Mouse (Mus musculus) embryonic facial prominence, embryonic 14.5 days (tissue): ENCODE measurements around the gene Samd4. TPM values are rescaled to one million over a fixed set of nuclear protein-coding genes. Genes with fewer than 3 reads are reported as not detected.

ENCODE experiments used
- ATAC-seq: fragments of 200-750 bp; cut with Nextera tagmentation; 2 replicates; pipeline ENCODE4 v1.8.0; 2017; ENCODE audit warnings: low read depth, moderate number of reproducible peaks, moderate TSS enrichment
- DNase-seq: peaks from one replicate; pipeline ENCODE4 v3.0.0-alpha.2; 2015; ENCODE audit warnings: low spot score
- H3K27ac ChIP-seq: fragments of 300-500 bp; sonication (generic); replicated peaks from 2 replicates; pipeline ENCODE4 v1.5.1; 2014; ENCODE audit warnings: low read depth, mild to moderate bottlenecking, low read length, moderate library complexity
- H3K27me3 ChIP-seq: fragments of 300-500 bp; sonication (generic); replicated peaks from 2 replicates; pipeline ENCODE4 v1.6.1; 2014; ENCODE audit warnings: low read length; ENCODE audit not compliant: control insufficient read depth, insufficient read depth
- H3K36me3 ChIP-seq: fragments of 300-500 bp; sonication (generic); 2 replicates; pipeline ENCODE4 v1.6.1; 2014; ENCODE audit warnings: low read length, mixed read lengths; ENCODE audit not compliant: control insufficient read depth, insufficient read depth
- H3K4me1 ChIP-seq: fragments of 300-500 bp; sonication (generic); 2 replicates; pipeline ENCODE4 v1.6.1; 2014; ENCODE audit warnings: antibody characterized with exemption, low read length; ENCODE audit not compliant: control insufficient read depth, insufficient read depth
- H3K4me2 ChIP-seq: fragments of 300-500 bp; sonication (generic); 2 replicates; pipeline ENCODE4 v1.6.1; 2014; ENCODE audit warnings: low read depth, mild to moderate bottlenecking, low read length, moderate library complexity, mixed read lengths
- H3K4me3 ChIP-seq: fragments of 300-500 bp; sonication (generic); 2 replicates; pipeline ENCODE4 v1.5.1; 2014; ENCODE audit warnings: low read depth, mild to moderate bottlenecking, low read length
- H3K9ac ChIP-seq: fragments of 300-500 bp; sonication (generic); 2 replicates; pipeline ENCODE4 v1.6.1; 2014; ENCODE audit warnings: low read depth, mild to moderate bottlenecking, low read length, moderate library complexity, mixed read lengths
- H3K9me3 ChIP-seq: fragments of 300-500 bp; sonication (generic); 2 replicates; pipeline ENCODE4 v1.6.1; 2016; ENCODE audit warnings: low read length; ENCODE audit not compliant: control insufficient read depth
- WGBS: fragments of 180-500 bp; shearing (Covaris S2); extraction: QIAGEN DNeasy Blood & Tissue Kit; methylation state at CpG from one replicate; pipeline ENCODE4 v1.1.7; 2014; 5-methylcytosine and 5-hydroxymethylcytosine counted together
- polyA plus RNA-seq: library from polyadenylated mRNA; unstranded; fragments of >200 nt; fragmentation: Nextera tagmentation; extraction: Ambion mirVana; gene quantifications from 2 replicates; pipeline ENCODE4 v1.2.1, GENCODE M21; 2014

Gene Samd4
- polyA plus RNA-seq, 1 experiment from 2014 or later, result 9.6 TPM

DNA sequence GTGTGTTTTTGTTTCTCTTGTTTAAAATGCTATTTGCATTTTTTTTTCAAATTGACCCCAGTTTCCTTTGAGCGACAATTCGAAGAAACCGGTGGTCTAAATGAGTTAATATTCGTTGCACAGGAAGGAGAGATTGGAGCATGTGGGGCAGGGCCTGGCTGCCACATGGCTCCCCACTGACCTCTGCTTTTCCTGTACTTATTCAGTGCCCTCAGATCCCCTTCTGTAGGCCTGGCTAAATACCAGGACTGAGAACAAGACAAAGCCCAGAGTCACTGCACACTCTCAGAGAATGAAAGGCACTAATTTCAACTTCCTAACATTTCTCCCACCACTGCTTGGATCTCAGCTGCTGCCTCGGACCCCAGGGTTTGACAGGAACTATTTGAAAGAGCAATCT lies 182.4 kb downstream of the Samd4 start:
- Histone ChIP-seq H3K27me3 (no peaks in the 10 kb centered on the region), H3K27ac (no peak overlapping the region), H3K4me2 (no peak overlapping the region), H3K9ac (no peak overlapping the region), H3K4me3 (no peak overlapping the region), H3K4me1 (no peaks in the 10 kb centered on the region), H3K36me3 (peaks cover 18% of the 10 kb centered on the region; the same call in 1 of the 2 replicates), H3K9me3 (no peaks in the 10 kb centered on the region)
- ATAC-seq (no peak), DNase-seq (peak; percentile 22)
- WGBS, result 40% methylated on average over 5 of the region's 5 CpGs

DNA sequence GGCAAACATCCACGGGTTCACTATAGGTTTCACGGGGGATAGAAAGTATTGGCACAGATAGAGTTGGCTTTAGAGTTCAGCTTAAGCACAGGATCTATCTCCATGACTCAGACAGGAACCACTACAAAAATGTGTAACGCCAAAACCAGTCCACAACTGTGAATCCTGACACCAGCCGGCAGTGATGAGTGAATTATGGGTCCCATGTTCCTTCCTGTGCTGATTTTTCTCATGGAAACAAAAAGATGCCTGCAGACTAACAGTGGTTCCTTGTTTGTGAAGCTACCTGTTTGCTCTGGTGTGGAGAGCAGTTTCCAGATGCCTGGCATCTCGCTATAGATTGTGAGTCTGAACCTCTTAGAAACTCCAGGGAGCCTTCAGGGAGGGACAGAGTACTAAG lies 184.2 kb downstream of the Samd4 start:
- WGBS, result 79% methylated on average over 5 of the region's 5 CpGs
- no peak for ATAC-seq
- Histone ChIP-seq H3K4me3 (no peak overlapping the region), H3K9me3 (no peaks in the 10 kb centered on the region), H3K27ac (no peak overlapping the region), H3K9ac (no peak overlapping the region), H3K27me3 (no peaks in the 10 kb centered on the region), H3K4me2 (no peak overlapping the region), H3K36me3 (peaks cover 18% of the 10 kb centered on the region; the same call in 1 of the 2 replicates), H3K4me1 (no peaks in the 10 kb centered on the region)
- no peak for DNase-seq

DNA sequence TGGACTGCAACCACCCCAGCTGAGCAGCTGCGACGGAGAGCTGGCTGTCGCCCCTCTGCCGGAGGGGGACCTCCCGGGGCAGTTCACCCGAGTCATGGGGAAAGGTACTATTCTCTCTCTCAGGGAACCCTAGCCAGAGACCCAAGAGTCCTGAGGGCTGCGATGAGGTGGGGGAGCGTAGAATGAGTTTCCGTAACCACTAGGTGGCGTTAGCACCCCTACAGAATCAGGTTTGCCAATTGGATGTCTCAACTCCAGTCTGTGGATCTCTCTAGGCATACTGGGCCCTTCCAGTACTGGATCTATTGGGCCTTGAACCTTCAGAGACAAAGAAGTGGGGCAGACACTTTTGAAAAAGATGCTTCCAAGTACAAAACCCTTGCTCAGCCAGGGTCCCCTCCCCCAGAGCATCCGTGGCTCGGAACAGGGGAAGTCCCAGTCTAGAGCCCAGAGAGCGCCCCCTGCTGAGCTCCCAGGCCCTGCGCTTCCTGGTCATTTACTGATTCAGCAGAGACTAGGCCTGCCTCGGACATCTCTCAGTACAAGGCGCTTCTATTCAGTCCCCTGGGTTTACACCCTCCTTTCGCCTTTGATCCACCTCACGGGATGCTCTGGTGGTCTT lies 191.5 kb downstream of the Samd4 start:
- DNase-seq, result no peak
- no peaks in the 10 kb centered on the region for H3K27me3 ChIP-seq
- ATAC-seq, result no peak
- no peak overlapping the region for H3K4me3 ChIP-seq
- no peaks in the 10 kb centered on the region for H3K9me3 ChIP-seq
- no peak overlapping the region for H3K9ac ChIP-seq
- no peak overlapping the region for H3K27ac ChIP-seq
- H3K4me1 ChIP-seq, result no peaks in the 10 kb centered on the region
- H3K36me3 ChIP-seq, result peaks cover 17% of the 10 kb centered on the region
- H3K4me2 ChIP-seq, result no peak overlapping the region
- WGBS, result 65% methylated on average over 18 of the region's 18 CpGs

DNA sequence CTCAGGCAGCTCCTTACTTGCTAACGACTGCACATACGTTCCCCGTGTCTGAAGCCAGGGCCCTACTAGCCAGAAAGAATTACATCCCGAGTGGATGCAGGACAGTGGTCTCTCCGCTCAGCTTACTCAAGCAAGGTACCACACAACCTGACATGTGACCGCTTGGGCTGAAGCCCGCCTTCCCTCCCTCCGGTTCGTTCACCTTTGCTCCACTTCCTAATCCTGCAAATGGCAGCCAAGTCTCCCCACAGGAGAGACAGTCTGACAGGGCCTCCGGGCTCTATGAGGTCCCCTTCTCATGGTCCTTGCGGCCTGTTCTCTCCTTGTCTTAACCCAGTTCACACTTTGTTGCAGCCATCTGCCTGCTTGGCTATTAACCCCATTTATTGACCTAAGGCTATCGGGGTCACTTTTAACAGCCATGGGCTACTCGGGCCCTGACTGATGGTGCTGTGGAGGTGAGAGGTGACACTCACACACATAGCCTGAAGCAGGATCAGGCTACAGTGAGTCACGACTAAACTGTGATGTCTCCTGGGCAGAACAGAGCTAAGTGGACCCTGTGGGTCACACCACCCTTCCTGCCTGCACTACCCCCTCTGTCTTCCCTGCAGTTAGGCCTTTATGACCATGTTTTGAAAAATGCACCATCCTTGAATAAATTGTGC lies 192.5 kb downstream of the Samd4 start:
- H3K9ac ChIP-seq, result no peak overlapping the region
- no peak overlapping the region for H3K4me3 ChIP-seq
- 77% methylated on average over 14 of the region's 14 CpGs for WGBS
- H3K4me1 ChIP-seq, result no peaks in the 10 kb centered on the region
- peaks cover 11% of the 10 kb centered on the region for H3K36me3 ChIP-seq
- H3K4me2 ChIP-seq, result no peak overlapping the region
- H3K9me3 ChIP-seq, result no peaks in the 10 kb centered on the region
- H3K27ac ChIP-seq, result no peak overlapping the region
- no peak for ATAC-seq
- DNase-seq, result no peak
- H3K27me3 ChIP-seq, result no peaks in the 10 kb centered on the region

DNA sequence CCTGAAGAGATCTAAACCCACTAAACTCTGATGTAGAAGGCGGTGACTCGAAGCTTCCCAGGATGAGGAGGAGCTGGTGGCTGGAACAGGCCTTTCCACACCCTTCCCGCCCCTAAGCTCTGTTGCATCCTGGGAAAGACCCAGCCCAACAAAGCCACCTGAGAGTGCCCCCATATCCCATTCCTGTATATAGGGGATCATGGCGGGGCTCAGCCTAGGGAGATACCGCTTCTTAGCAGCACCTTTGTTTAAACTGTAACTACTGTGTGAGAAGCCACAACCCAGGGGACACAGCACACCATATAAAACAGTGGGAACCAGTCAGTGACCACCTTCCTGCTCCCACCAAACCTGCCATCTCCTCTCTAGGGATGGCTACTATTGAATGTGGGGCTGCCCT lies 193.2 kb downstream of the Samd4 start:
- H3K4me1 ChIP-seq, result no peaks in the 10 kb centered on the region
- no peak overlapping the region for H3K4me3 ChIP-seq
- H3K36me3 ChIP-seq, result peaks cover 11% of the 10 kb centered on the region
- no peak overlapping the region for H3K4me2 ChIP-seq
- DNase-seq, result no peak
- 95% methylated on average over 5 of the region's 5 CpGs for WGBS
- H3K9me3 ChIP-seq, result no peaks in the 10 kb centered on the region
- H3K27ac ChIP-seq, result no peak overlapping the region
- H3K9ac ChIP-seq, result no peak overlapping the region
- no peak for ATAC-seq
- H3K27me3 ChIP-seq, result no peaks in the 10 kb centered on the region

DNA sequence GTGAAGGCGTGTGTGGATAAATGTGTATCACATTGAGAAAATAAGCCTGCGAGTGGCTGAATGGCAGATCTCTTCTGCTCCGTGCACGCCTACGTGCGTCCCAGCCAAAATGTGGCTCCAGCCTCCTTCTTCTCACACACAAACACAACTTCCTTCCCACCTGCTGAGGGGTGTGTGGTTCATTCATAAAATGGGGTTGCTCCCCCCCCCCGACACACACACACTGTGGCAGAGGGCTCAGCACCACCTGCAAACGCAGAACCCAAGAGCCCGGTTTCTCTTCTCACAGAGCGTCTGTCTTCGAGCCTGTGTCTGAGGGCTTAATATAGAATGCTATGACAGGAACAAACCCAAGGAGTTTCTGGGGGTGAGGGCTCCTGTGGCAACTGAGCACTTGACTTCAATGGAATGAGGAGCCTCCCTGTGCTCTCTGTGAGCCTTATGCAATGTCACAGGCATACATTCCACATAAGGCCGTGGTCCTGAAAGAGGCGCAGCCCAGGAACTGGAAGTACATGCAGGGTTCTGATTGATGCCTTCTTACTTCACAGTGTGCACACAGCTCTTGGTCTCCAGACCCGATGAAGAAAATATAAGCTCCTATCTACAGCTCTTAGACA lies 194.4 kb downstream of the Samd4 start:
- Histone ChIP-seq H3K9me3 (no peaks in the 10 kb centered on the region), H3K36me3 (peaks cover 11% of the 10 kb centered on the region), H3K27me3 (no peaks in the 10 kb centered on the region), H3K4me1 (no peaks in the 10 kb centered on the region), H3K4me3 (no peak overlapping the region), H3K27ac (no peak overlapping the region), H3K4me2 (no peak overlapping the region), H3K9ac (no peak overlapping the region)
- ATAC-seq (no peak), DNase-seq (no peak)
- whole genome bisulfite sequencing, result 86% methylated on average over 14 of the region's 14 CpGs

DNA sequence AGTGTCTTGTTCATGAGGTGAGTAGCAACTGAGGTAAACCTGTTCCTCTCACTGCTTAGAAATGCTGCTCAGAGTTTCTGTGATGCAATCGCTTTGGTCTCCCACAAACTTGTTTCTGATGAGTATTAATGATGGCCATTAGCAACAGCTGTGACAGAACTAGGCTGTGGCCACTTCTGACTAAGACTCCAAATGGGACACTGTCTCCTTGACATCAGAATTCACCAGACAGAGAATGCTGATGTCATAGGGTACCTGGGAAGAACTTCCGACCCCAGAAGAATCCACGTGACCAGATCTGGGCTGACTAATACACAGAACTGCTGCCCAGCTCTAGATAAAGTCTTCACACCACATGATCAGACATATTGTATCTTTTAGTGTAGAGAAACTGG lies 194.9 kb downstream of the Samd4 start:
- H3K36me3 ChIP-seq, result peaks cover 11% of the 10 kb centered on the region
- H3K27ac ChIP-seq, result no peak overlapping the region
- H3K9ac ChIP-seq, result no peak overlapping the region
- H3K4me1 ChIP-seq, result no peaks in the 10 kb centered on the region
- 93% methylated on average over 3 of the region's 3 CpGs for WGBS
- H3K4me2 ChIP-seq, result no peak overlapping the region
- ATAC-seq, result no peak
- no peak for DNase-seq
- H3K27me3 ChIP-seq, result no peaks in the 10 kb centered on the region
- no peaks in the 10 kb centered on the region for H3K9me3 ChIP-seq
- H3K4me3 ChIP-seq, result no peak overlapping the region

DNA sequence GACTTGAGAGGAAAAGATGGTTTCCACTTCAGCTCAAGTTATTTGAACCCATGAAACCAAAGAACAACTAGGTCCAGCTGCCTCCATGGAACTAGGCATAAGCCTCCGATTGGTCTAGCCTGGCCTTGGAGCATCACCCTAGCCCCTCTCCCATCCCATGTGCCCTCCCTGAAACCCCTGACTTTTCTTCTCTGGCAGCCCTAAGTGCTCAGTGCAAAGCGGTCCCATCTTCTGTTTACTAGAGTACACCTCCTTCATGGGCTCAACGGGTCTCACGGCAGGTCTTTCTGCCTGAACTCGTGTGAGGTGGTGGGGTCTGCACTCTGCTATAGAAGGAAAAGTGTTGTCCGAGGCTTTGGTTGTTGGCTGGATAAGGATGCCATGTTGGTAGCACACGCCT lies 197.3 kb downstream of the Samd4 start:
- Histone ChIP-seq H3K4me2 (no peak overlapping the region), H3K4me1 (no peaks in the 10 kb centered on the region), H3K9ac (no peak overlapping the region), H3K9me3 (no peaks in the 10 kb centered on the region), H3K36me3 (peaks cover 13% of the 10 kb centered on the region), H3K27me3 (no peaks in the 10 kb centered on the region), H3K4me3 (no peak overlapping the region), H3K27ac (no peak overlapping the region)
- no peak for DNase-seq
- no peak for ATAC-seq
- 92% methylated on average over 7 of the region's 7 CpGs for WGBS

DNA sequence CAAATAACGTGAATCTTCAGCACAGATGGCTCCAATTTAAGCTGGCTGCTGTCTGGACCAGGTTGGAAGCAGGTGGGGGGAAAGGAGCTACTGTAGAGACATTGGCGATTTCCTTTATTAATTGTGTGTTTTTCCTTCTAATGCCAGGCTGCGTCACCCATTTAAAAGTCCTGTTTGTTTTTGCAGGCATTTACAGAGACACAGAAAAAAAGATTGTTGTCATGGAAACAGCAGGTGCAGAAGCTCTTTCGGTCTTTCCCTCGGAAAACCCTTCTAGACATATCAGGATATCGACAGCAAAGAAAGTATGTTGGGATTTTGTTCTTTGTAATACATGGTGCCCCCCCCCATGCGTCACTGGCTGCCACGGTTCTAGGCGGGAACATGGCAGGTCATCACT lies 200.7 kb downstream of the Samd4 start:
- peaks cover 4% of the 10 kb centered on the region for H3K36me3 ChIP-seq
- no peaks in the 10 kb centered on the region for H3K27me3 ChIP-seq
- ATAC-seq (no peak), DNase-seq (no peak)
- no peak overlapping the region for H3K9ac ChIP-seq
- H3K4me1 ChIP-seq, result no peaks in the 10 kb centered on the region
- H3K27ac ChIP-seq, result no peak overlapping the region
- no peaks in the 10 kb centered on the region for H3K9me3 ChIP-seq
- H3K4me2 ChIP-seq, result no peak overlapping the region
- 71% methylated on average over 9 of the region's 9 CpGs for WGBS
- H3K4me3 ChIP-seq, result no peak overlapping the region
